ENCODE assay signal across 26 mouse cellular contexts in the genomic region with DNA sequence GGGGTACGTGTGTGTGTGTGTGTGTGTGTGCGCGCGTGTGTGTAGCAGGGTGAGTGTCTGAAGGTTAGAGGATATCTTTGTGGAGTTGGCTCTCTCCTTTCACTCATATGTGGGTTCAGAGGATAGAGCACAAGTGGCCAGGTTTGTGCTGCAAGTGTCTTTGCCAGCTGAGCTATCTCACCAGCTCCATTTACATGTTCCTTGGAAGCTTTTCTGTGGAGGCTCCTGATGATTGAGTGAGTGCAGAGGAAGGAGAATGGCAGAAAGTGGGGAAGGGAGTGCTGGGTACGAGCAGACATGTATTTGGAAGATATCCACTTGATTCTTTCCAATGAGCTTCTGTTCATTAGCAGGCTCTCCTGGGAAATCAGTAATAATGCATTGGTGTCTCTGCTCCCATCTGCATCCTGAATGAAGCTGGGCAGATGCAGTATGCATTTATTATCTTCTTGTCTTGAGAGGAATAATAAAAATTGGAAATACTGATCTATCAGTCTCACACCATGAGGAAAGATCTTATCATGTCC.
DNase-seq lines count a peak whose midpoint lies in the region; ATAC-seq and TF ChIP-seq lines count a peak whose summit lies in the region.
"Had no signal": no experiment of that assay in that cellular context is flagged by ENCODE, and none has a peak within 500 bp of the region (broad histone marks: within the 10 kb centered on the region; RNA-seq: fewer than 3 reads in every experiment).

No protein-coding gene starts in this region.

- H3K4me3 ChIP-seq in cerebellum, adult 2 months (replicated peaks; ENCODE audit: insufficient read depth, low read depth, low read length): no peak overlapping the region
- no peak overlapping the region for H3K4me3 ChIP-seq in midbrain, embryonic 14.5 days (replicated peaks; ENCODE audit: low read depth, low read length)
- H3K4me3 ChIP-seq in midbrain, embryonic 11.5 days (ENCODE audit: low read depth, low read length): no peak overlapping the region
- H3K4me3 ChIP-seq in olfactory bulb, adult 2 months (ENCODE audit: insufficient read depth, low read depth, low read length): no peak overlapping the region
- H3K4me3 ChIP-seq: embryonic facial prominence, embryonic 15.5 days; forebrain, embryonic 12.5 days; heart, adult 2 months; heart, embryonic 13.5 days; liver, embryonic 12.5 days; megakaryocyte, embryonic 14.5 days; neural tube, embryonic 13.5 days had no signal

- H3K36me3 ChIP-seq in midbrain, embryonic 14.5 days (ENCODE audit: control insufficient read depth, insufficient read depth, low read length): no peaks in the 10 kb centered on the region
- no peaks in the 10 kb centered on the region for H3K36me3 ChIP-seq in midbrain, embryonic 11.5 days (ENCODE audit: control insufficient read depth, insufficient read depth, low read length)
- H3K36me3 ChIP-seq: embryonic facial prominence, embryonic 15.5 days; forebrain, embryonic 12.5 days; heart, embryonic 13.5 days; liver, embryonic 12.5 days; neural tube, embryonic 13.5 days had no signal

- H3K27me3 ChIP-seq in cerebellum, adult 2 months (ENCODE audit: control insufficient read depth, insufficient read depth, low read length): no peaks in the 10 kb centered on the region
- no peaks in the 10 kb centered on the region for H3K27me3 ChIP-seq in midbrain, embryonic 14.5 days (ENCODE audit: control insufficient read depth, insufficient read depth, low read length)
- H3K27me3 ChIP-seq in midbrain, embryonic 11.5 days (ENCODE audit: control insufficient read depth, insufficient read depth, low read length): no peaks in the 10 kb centered on the region
- H3K27me3 ChIP-seq: CH12.LX; embryonic facial prominence, embryonic 15.5 days; forebrain, embryonic 12.5 days; heart, embryonic 13.5 days; liver, embryonic 12.5 days; megakaryocyte, embryonic 14.5 days; neural tube, embryonic 13.5 days had no signal

- intact Hi-C loops in left cerebral cortex, postnatal 4 days (cut with DNase I): no loop called here
- intact Hi-C loops in left cerebral cortex, postnatal 36 days (cut with DNase I): no loop called here

- no peak for TF ChIP-seq CTCF in cerebellum, adult 2 months (IDR thresholded peaks at IDR 0.05; ENCODE audit: borderline replicate concordance, insufficient read depth, low read depth, low read length)
- no peak for TF ChIP-seq CTCF in olfactory bulb, adult 2 months (IDR thresholded peaks at IDR 0.05; ENCODE audit: insufficient read depth, low read depth, low read length)

- H3K4me1 ChIP-seq in cerebellum, adult 2 months (ENCODE audit: control insufficient read depth, insufficient read depth, low read length): peaks cover 11% of the 10 kb centered on the region
- H3K4me1 ChIP-seq in midbrain, embryonic 14.5 days (ENCODE audit: control insufficient read depth, insufficient read depth, low read length): no peaks in the 10 kb centered on the region
- H3K4me1 ChIP-seq in midbrain, embryonic 11.5 days (ENCODE audit: control insufficient read depth, insufficient read depth, low read length): no peaks in the 10 kb centered on the region
- H3K4me1 ChIP-seq in olfactory bulb, adult 2 months (ENCODE audit: control insufficient read depth, insufficient read depth, low read length): no peaks in the 10 kb centered on the region
- H3K4me1 ChIP-seq: forebrain, embryonic 12.5 days; heart, embryonic 13.5 days; liver, embryonic 12.5 days; megakaryocyte, embryonic 14.5 days; neural tube, embryonic 13.5 days had no signal

- no peak overlapping the region for H3K4me2 ChIP-seq in midbrain, embryonic 14.5 days (ENCODE audit: low read length)
- no peak overlapping the region for H3K4me2 ChIP-seq in midbrain, embryonic 11.5 days
- H3K4me2 ChIP-seq: embryonic facial prominence, embryonic 15.5 days; forebrain, embryonic 12.5 days; heart, embryonic 13.5 days; liver, embryonic 12.5 days; neural tube, embryonic 13.5 days had no signal

- H3K27ac ChIP-seq in cerebellum, adult 2 months (ENCODE audit: insufficient read depth, low read length): peak overlapping the region; percentile 66
- H3K27ac ChIP-seq in midbrain, embryonic 14.5 days (replicated peaks; ENCODE audit: low read depth, low read length): no peak overlapping the region
- no peak overlapping the region for H3K27ac ChIP-seq in midbrain, embryonic 11.5 days (ENCODE audit: low read depth, low read length)
- peak overlapping the region; percentile 5; the same call in 1 of the 2 replicates for H3K27ac ChIP-seq in olfactory bulb, adult 2 months (ENCODE audit: insufficient read depth, low read depth, low read length)
- H3K27ac ChIP-seq: embryonic facial prominence, embryonic 15.5 days; forebrain, embryonic 12.5 days; heart, adult 2 months; heart, embryonic 13.5 days; liver, embryonic 12.5 days; neural tube, embryonic 13.5 days had no signal

- H3K9me3 ChIP-seq in midbrain, embryonic 14.5 days (ENCODE audit: control insufficient read depth, low read length): no peaks in the 10 kb centered on the region
- H3K9me3 ChIP-seq in midbrain, embryonic 11.5 days (ENCODE audit: control insufficient read depth, low read length): no peaks in the 10 kb centered on the region
- H3K9me3 ChIP-seq: embryonic facial prominence, embryonic 15.5 days; forebrain, embryonic 12.5 days; liver, embryonic 12.5 days; neural tube, embryonic 13.5 days had no signal

- ATAC-seq in midbrain, embryonic 14.5 days (ENCODE audit: low FRiP score, low TSS enrichment): no peak
- ATAC-seq in midbrain, embryonic 11.5 days (ENCODE audit: low FRiP score): no peak
- ATAC-seq: activated CD4-positive, CD25-positive, alpha-beta regulatory T cell, adult 4 months; forebrain, postnatal 0 days; intestine, embryonic 16.5 days; liver, embryonic 12.5 days; liver, postnatal 0 days had no signal

- WGBS in cerebellum, adult 2 months: 62% methylated on average over 5 of the region's 5 CpGs
- 79% methylated on average over 5 of the region's 5 CpGs for WGBS in midbrain, embryonic 14.5 days
- WGBS in midbrain, embryonic 11.5 days: 86% methylated on average over 5 of the region's 5 CpGs
- 84% methylated on average over 5 of the region's 5 CpGs for WGBS in olfactory bulb, adult 2 months

- peak in 1 of 2 experiments; percentile 22 for DNase-seq in cerebellum, adult 2 months
- no peak for DNase-seq in cerebellum, adult 11 months
- peak; percentile 6 for DNase-seq in left cerebral cortex, postnatal 4 days
- no peak for DNase-seq in left cerebral cortex, postnatal 36 days (ENCODE audit: low spot score in 2 of 2)
- peak; percentile 43 for DNase-seq in midbrain, embryonic 14.5 days
- DNase-seq in midbrain, embryonic 11.5 days (ENCODE audit: low spot score, missing footprints): no peak
- DNase-seq in thymus, postnatal 4 days: no peak
- DNase-seq: adrenal gland, postnatal 36 days; forebrain, postnatal 0 days; heart, adult 2 months; kidney, adult 9 months; kidney, postnatal 10 days; liver, postnatal 0 days; lung, postnatal 4 days; retina, postnatal 1 day; right cerebral cortex, postnatal 14 days had no signal

- no peak overlapping the region for H3K9ac ChIP-seq in midbrain, embryonic 14.5 days (replicated peaks; ENCODE audit: low read length)
- no peak overlapping the region for H3K9ac ChIP-seq in midbrain, embryonic 11.5 days (ENCODE audit: low read length)
- H3K9ac ChIP-seq: embryonic facial prominence, embryonic 15.5 days; forebrain, embryonic 12.5 days; forebrain, postnatal 0 days; heart, embryonic 13.5 days; liver, embryonic 12.5 days; liver, postnatal 0 days; neural tube, embryonic 13.5 days had no signal

- no peak for TF ChIP-seq POLR2A in cerebellum, adult 2 months (IDR thresholded peaks at IDR 0.05; ENCODE audit: borderline replicate concordance, insufficient read depth, low read length)
- no peak for TF ChIP-seq POLR2A in olfactory bulb, adult 2 months (IDR thresholded peaks at IDR 0.05; ENCODE audit: insufficient read depth, low read depth, low read length)

Comparison
In these comparisons a context has a peak if more than half of its experiments do, and no peak if none do; other contexts are left out.
1. DNase-seq: peak in left cerebral cortex, postnatal 4 days (single experiment) and midbrain, embryonic 14.5 days (single experiment); none in cerebellum, adult 11 months (single experiment), left cerebral cortex, postnatal 36 days (0 of 2), midbrain, embryonic 11.5 days (single experiment) and thymus, postnatal 4 days (single experiment).
2. H3K27ac ChIP-seq: peak in cerebellum, adult 2 months (single experiment) and olfactory bulb, adult 2 months (single experiment); none in midbrain, embryonic 14.5 days (single experiment) and midbrain, embryonic 11.5 days (single experiment).